Mouse (Mus musculus) heart, embryonic 12.5 days (tissue): Measurements from ENCODE around the gene Cpa4. TPM values are rescaled to one million over a fixed set of nuclear protein-coding genes. Genes with fewer than 3 reads are reported as not detected.

ENCODE experiments used
- ATAC-seq: fragments of 200-750 bp; cut with Nextera tagmentation; 2 replicates; pipeline ENCODE4 v1.8.0; 2017; ENCODE audit warnings: moderate TSS enrichment, moderate library complexity; ENCODE audit not compliant: insufficient number of reproducible peaks, low FRiP score
- H3K27ac ChIP-seq: fragments of 300-500 bp; sonication (generic); 2 replicates; pipeline ENCODE4 v1.5.1; 2016; ENCODE audit warnings: mild to moderate bottlenecking, moderate library complexity; ENCODE audit not compliant: poor library complexity, severe bottlenecking
- H3K27me3 ChIP-seq: fragments of 300-500 bp; sonication (generic); replicated peaks from 2 replicates; pipeline ENCODE4 v1.6.1; 2016; ENCODE audit warnings: mild to moderate bottlenecking, moderate library complexity
- H3K36me3 ChIP-seq: fragments of 300-500 bp; sonication (generic); 2 replicates; pipeline ENCODE4 v1.6.1; 2016; ENCODE audit warnings: mild to moderate bottlenecking, moderate library complexity
- H3K4me1 ChIP-seq: fragments of 300-500 bp; sonication (generic); replicated peaks from 2 replicates; pipeline ENCODE4 v1.6.1; 2016; ENCODE audit warnings: mild to moderate bottlenecking
- H3K4me2 ChIP-seq: fragments of 300-500 bp; sonication (generic); 2 replicates; pipeline ENCODE4 v1.6.1; 2016; ENCODE audit warnings: mild to moderate bottlenecking, moderate library complexity
- H3K4me3 ChIP-seq: fragments of 300-500 bp; sonication (generic); 2 replicates; pipeline ENCODE4 v1.5.1; 2016; ENCODE audit warnings: mild to moderate bottlenecking
- H3K9ac ChIP-seq: fragments of 300-500 bp; sonication (generic); 2 replicates; pipeline ENCODE4 v1.6.1; 2016; ENCODE audit warnings: mild to moderate bottlenecking, moderate library complexity
- H3K9me3 ChIP-seq: fragments of 300-500 bp; sonication (generic); replicated peaks from 2 replicates; pipeline ENCODE4 v1.6.1; 2016; ENCODE audit warnings: mild to moderate bottlenecking, moderate library complexity
- WGBS: fragments of 180-500 bp; shearing (Covaris S2); methylation state at CpG from one replicate; pipeline ENCODE4 v1.1.7; 2016; 5-methylcytosine and 5-hydroxymethylcytosine counted together
- polyA plus RNA-seq: library from polyadenylated mRNA; unstranded; fragments of >200 nt; fragmentation: Nextera tagmentation; extraction: Ambion mirVana; gene quantifications from 2 replicates; pipeline ENCODE4 v1.2.1, GENCODE M21; 2016

The Cpa4 gene
- polyA plus RNA-seq, 1 experiment from 2014 or later, result 2.9 TPM

GRCm38 (mm10) chr6:30594364-30594763 is 26.2 kb downstream of the Cpa4 start:
- no peaks in the 10 kb centered on the region for H3K9me3 ChIP-seq
- WGBS, result 40% methylated on average over 7 of the region's 7 CpGs
- H3K36me3 ChIP-seq, result no peaks in the 10 kb centered on the region
- no peak overlapping the region for H3K27ac ChIP-seq
- no peak overlapping the region for H3K9ac ChIP-seq
- no peak overlapping the region for H3K4me2 ChIP-seq
- ATAC-seq, result no peak
- no peaks in the 10 kb centered on the region for H3K27me3 ChIP-seq
- H3K4me3 ChIP-seq, result no peak overlapping the region
- peaks cover 13% of the 10 kb centered on the region for H3K4me1 ChIP-seq

GRCm38 (mm10) chr6:30596230-30596898 is 28.2 kb downstream of the Cpa4 start:
- no peak for ATAC-seq
- H3K4me3 ChIP-seq, result no peak overlapping the region
- no peak overlapping the region for H3K27ac ChIP-seq
- peaks cover 3% of the 10 kb centered on the region for H3K4me1 ChIP-seq
- H3K27me3 ChIP-seq, result no peaks in the 10 kb centered on the region
- H3K4me2 ChIP-seq, result no peak overlapping the region
- WGBS, result 85% methylated on average over 8 of the region's 8 CpGs
- H3K9ac ChIP-seq, result no peak overlapping the region
- no peaks in the 10 kb centered on the region for H3K9me3 ChIP-seq
- H3K36me3 ChIP-seq, result no peaks in the 10 kb centered on the region

GRCm38 (mm10) chr6:30600033-30600432 is 31.9 kb downstream of the Cpa4 start:
- H3K4me2 ChIP-seq, result no peak overlapping the region
- no peaks in the 10 kb centered on the region for H3K9me3 ChIP-seq
- no peak overlapping the region for H3K9ac ChIP-seq
- no peak overlapping the region for H3K4me3 ChIP-seq
- H3K27ac ChIP-seq, result no peak overlapping the region
- 70% methylated on average over 3 of the region's 3 CpGs for WGBS
- no peaks in the 10 kb centered on the region for H3K4me1 ChIP-seq
- ATAC-seq, result no peak
- H3K27me3 ChIP-seq, result no peaks in the 10 kb centered on the region
- no peaks in the 10 kb centered on the region for H3K36me3 ChIP-seq

GRCm38 (mm10) chr6:30600995-30601394 is 32.8 kb downstream of the Cpa4 start:
- no peaks in the 10 kb centered on the region for H3K36me3 ChIP-seq
- no peak overlapping the region for H3K4me2 ChIP-seq
- H3K27me3 ChIP-seq, result no peaks in the 10 kb centered on the region
- no peak overlapping the region for H3K27ac ChIP-seq
- WGBS, result 63% methylated on average over 1 of the region's 1 CpGs
- no peak for ATAC-seq
- no peak overlapping the region for H3K4me3 ChIP-seq
- no peaks in the 10 kb centered on the region for H3K9me3 ChIP-seq
- H3K9ac ChIP-seq, result no peak overlapping the region
- H3K4me1 ChIP-seq, result no peaks in the 10 kb centered on the region

- 73% methylated on average over 7 of the region's 7 CpGs for WGBS
- no peaks in the 10 kb centered on the region for H3K4me1 ChIP-seq
- no peak overlapping the region for H3K4me2 ChIP-seq
- ATAC-seq, result no peak
- H3K27me3 ChIP-seq, result no peaks in the 10 kb centered on the region
- H3K9me3 ChIP-seq, result no peaks in the 10 kb centered on the region
- no peak overlapping the region for H3K9ac ChIP-seq
- H3K36me3 ChIP-seq, result no peaks in the 10 kb centered on the region
- no peak overlapping the region for H3K4me3 ChIP-seq
- H3K27ac ChIP-seq, result no peak overlapping the region
Observed at GRCm38 (mm10) chr6:30604342-30604867, 36.2 kb downstream of the Cpa4 start.

- Histone ChIP-seq H3K9me3 (no peaks in the 10 kb centered on the region), H3K9ac (no peak overlapping the region), H3K27me3 (no peaks in the 10 kb centered on the region), H3K27ac (no peak overlapping the region), H3K4me1 (no peaks in the 10 kb centered on the region), H3K4me2 (no peak overlapping the region), H3K4me3 (no peak overlapping the region), H3K36me3 (no peaks in the 10 kb centered on the region)
- ATAC-seq, result no peak
- 74% methylated on average over 4 of the region's 4 CpGs for WGBS
Observed at GRCm38 (mm10) chr6:30605111-30605510, 36.9 kb downstream of the Cpa4 start.

GRCm38 (mm10) chr6:30605672-30606071 is 37.5 kb downstream of the Cpa4 start:
- 78% methylated on average over 5 of the region's 5 CpGs for WGBS
- H3K9me3 ChIP-seq, result no peaks in the 10 kb centered on the region
- H3K4me2 ChIP-seq, result no peak overlapping the region
- no peak overlapping the region for H3K4me3 ChIP-seq
- no peaks in the 10 kb centered on the region for H3K27me3 ChIP-seq
- H3K36me3 ChIP-seq, result no peaks in the 10 kb centered on the region
- H3K27ac ChIP-seq, result no peak overlapping the region
- H3K4me1 ChIP-seq, result no peaks in the 10 kb centered on the region
- ATAC-seq, result no peak
- no peak overlapping the region for H3K9ac ChIP-seq

GRCm38 (mm10) chr6:30610710-30611109 is 42.5 kb downstream of the Cpa4 start, which contains the start of gene Cpa5:
Cpa5 (plus strand) TSS chr6:30611010.
- no peaks in the 10 kb centered on the region for H3K36me3 ChIP-seq
- no peak within 1 kb of the TSS for H3K9ac ChIP-seq
- H3K4me3 ChIP-seq, result no peak within 1 kb of the TSS
- H3K27ac ChIP-seq, result no peak within 1 kb of the TSS
- H3K9me3 ChIP-seq, result no peaks in the 10 kb centered on the region
- peaks cover 3% of the 10 kb centered on the region for H3K4me1 ChIP-seq
- no peak for ATAC-seq
- no peak within 1 kb of the TSS for H3K4me2 ChIP-seq
- H3K27me3 ChIP-seq, result no peaks in the 10 kb centered on the region
- 89% methylated on average over 7 of the region's 7 CpGs for WGBS

GRCm38 (mm10) chr6:30611212-30611611 is 43.0 kb downstream of the Cpa4 start:
- Histone ChIP-seq H3K4me1 (peaks cover 8% of the 10 kb centered on the region), H3K36me3 (no peaks in the 10 kb centered on the region), H3K4me2 (no peak overlapping the region), H3K27ac (no peak overlapping the region), H3K4me3 (no peak overlapping the region), H3K9me3 (no peaks in the 10 kb centered on the region), H3K27me3 (no peaks in the 10 kb centered on the region), H3K9ac (no peak overlapping the region)
- WGBS, result 77% methylated on average over 5 of the region's 5 CpGs
- ATAC-seq, result no peak

GRCm38 (mm10) chr6:30614251-30614650 is 46.1 kb downstream of the Cpa4 start:
- WGBS, result 81% methylated on average over 6 of the region's 6 CpGs
- no peak for ATAC-seq
- no peak overlapping the region for H3K4me2 ChIP-seq
- no peak overlapping the region for H3K9ac ChIP-seq
- no peaks in the 10 kb centered on the region for H3K9me3 ChIP-seq
- H3K27ac ChIP-seq, result no peak overlapping the region
- no peaks in the 10 kb centered on the region for H3K36me3 ChIP-seq
- no peak overlapping the region for H3K4me3 ChIP-seq
- H3K4me1 ChIP-seq, result peaks cover 38% of the 10 kb centered on the region
- H3K27me3 ChIP-seq, result no peaks in the 10 kb centered on the region

GRCm38 (mm10) chr6:30615741-30616140 is 47.6 kb downstream of the Cpa4 start:
- Histone ChIP-seq H3K4me1 (peaks cover 49% of the 10 kb centered on the region), H3K36me3 (no peaks in the 10 kb centered on the region), H3K27me3 (no peaks in the 10 kb centered on the region), H3K4me3 (no peak overlapping the region), H3K4me2 (no peak overlapping the region), H3K9me3 (no peaks in the 10 kb centered on the region), H3K9ac (no peak overlapping the region), H3K27ac (no peak overlapping the region)
- WGBS, result 32% methylated on average over 4 of the region's 4 CpGs
- no peak for ATAC-seq

GRCm38 (mm10) chr6:30616491-30616941 is 48.3 kb downstream of the Cpa4 start:
- Histone ChIP-seq H3K36me3 (no peaks in the 10 kb centered on the region), H3K27me3 (no peaks in the 10 kb centered on the region), H3K27ac (peak overlapping the region; percentile 68), H3K4me1 (peaks cover 56% of the 10 kb centered on the region), H3K4me3 (no peak overlapping the region), H3K4me2 (peak overlapping the region; percentile 44), H3K9ac (peak overlapping the region; percentile 57), H3K9me3 (no peaks in the 10 kb centered on the region)
- no peak for ATAC-seq
- 9% methylated on average over 8 of the region's 8 CpGs for WGBS
